Mouse (Mus musculus): ENCODE data around the gene Pomgnt2. TPM values are rescaled to one million over a fixed set of nuclear protein-coding genes. Genes with fewer than 3 reads are reported as not detected.

Gene Pomgnt2
- total RNA-seq, 2 experiments from 2014 or later: 12.1 to 13.1 TPM

DNA sequence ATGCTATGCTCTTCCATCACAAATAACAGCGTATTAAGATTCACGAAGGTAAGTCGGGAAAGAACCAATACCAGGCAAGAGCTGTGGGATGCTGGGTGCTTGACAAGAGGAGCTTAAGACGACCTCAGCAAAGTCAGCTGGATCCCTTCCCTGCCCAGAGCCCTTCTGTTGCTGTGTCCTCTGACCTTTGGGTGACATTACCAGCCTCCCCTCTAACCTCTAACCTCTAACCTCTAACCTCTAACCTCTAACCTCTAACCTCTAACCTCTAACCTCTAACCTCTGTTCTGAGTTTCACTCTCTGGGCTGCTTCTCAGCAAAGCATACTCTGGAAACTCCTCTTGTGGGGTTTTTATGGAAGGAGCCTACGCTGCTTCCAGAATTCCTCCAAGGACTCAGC is 21.2 kb upstream of the Pomgnt2 start:
- no peak for DNase-seq (ENCODE audit: low spot score)
- intact Hi-C loops (cut with DNase I): loop anchor here (1.0 to 5.0 kb wide), 4 partner anchors 180 to 294 kb away; no protein-coding TSS in a partner anchor

DNA sequence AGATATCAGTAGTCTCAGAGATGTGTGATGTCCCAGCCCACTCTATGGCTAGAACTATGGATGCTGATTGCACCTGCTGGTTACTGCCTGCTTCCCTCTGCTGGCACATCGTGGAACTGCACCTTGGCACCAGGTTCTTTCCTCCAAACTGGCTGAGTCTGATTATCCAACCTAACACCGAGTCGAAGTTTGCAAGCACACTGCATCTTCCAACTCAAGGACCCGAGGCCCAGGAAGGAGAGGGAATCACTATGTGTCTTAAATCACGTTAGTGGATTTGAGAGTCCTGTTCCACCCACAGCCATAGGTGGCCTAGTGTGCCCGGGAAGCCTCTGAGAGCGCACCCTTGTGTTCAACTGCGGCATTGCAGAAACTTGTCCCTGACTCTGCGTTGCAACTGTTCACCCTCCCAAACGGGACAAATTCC is 17.3 kb upstream of the Pomgnt2 start:
- DNase-seq (ENCODE audit: low spot score): peak; percentile 37
- intact Hi-C loops (cut with DNase I): no loop called here

DNA sequence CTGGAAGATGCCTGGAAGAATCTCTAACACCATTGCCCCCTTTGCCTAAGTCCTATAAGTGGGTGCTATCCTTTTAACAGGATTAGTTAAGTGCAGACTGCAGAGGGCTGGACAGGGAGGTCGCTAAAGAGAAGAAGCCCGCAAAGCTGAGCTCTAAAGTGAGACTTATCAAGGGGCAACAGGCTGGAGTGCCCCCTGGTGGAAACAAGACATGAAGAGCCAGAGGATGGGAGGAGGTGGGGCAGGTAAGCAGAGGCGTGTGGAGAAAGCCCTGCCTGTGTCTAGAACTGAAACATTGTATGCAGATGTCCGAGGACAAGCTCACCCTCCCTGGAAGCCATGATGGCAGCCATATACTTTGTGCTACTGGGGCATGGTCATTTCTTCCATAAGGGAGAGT is 16.7 kb upstream of the Pomgnt2 start:
- intact Hi-C loops (cut with DNase I): no loop called here
- DNase-seq (ENCODE audit: low spot score): no peak

DNA sequence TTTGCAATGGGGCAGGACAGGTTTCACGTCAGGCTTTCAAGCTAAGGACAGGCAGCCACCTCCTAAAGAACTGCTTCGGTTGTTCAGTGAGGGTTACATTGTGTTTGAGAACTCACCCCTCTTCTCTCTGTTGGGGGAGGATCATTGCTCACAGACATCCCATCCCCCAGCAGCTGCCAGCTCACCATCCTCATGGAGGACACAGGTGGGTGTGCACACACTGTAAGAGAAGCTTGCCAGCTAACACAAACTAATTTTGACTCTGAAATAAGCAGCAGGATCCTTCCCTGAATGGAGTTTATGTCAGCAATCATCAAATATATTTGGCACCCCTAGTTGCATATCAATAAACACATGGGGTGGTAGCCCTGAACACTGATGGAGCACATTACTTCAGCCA is 15.9 kb upstream of the Pomgnt2 start:
- DNase-seq (ENCODE audit: low spot score): no peak
- intact Hi-C loops (cut with DNase I): no loop called here

DNA sequence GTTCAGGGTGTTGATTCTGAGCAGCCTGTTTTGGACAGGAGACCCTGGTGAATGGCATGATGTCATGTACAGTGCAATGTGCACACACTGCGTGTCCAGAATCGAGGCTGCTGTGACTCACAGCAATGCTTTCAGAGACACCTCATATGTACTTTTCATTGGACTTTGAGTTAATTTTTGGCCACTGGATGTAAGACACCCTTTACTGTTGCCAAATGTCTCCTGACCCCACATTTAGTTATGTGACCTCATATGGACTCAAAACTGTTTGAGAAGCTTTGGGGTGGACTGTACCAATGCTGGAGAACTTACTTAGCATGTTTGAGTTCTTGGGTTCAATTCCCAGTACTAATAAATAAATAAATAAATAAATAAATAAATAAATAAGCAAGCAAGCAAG is 13.8 kb upstream of the Pomgnt2 start:
- DNase-seq (ENCODE audit: low spot score): no peak
- intact Hi-C loops (cut with DNase I): no loop called here

DNA sequence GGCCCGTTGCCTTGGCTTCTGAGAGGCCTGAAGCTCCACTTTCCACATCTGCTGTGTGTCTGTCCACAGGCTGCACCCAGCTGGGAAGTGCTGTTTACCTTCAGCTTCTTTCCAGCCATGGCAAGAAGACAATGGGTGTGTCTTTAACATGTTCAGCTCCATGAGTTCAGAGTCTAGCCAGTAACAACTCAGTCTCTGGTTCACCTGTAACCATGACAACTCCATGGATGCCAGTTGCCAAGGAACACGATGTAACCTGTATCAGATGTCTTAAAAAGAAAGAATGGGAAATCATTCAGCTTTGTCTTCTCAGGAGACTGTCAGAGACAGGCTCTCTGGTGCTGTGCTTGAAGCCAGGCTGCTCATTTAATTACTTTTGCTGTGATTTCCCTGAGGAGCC is 12.0 kb upstream of the Pomgnt2 start:
- intact Hi-C loops (cut with DNase I): no loop called here

DNA sequence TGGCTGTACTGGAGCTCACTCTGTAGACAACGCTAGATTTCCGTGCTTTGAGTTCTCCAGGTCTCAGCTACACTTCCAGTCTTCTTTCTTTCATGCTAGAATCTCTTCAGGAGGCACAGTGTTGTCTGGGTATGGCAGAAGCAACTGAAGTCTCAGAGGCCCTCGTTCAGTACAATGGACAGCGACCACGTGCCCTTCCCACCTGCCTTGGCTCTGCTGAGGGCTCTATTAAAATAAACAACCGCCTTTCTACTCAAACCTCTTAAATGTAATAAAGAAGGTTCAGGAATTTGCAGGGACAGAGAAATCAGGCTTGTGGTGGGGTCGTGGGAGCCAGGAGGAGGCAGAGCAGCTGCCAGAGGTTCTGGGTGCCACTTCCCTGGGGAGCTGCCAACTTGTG is 9.7 kb upstream of the Pomgnt2 start:
- DNase-seq (ENCODE audit: low spot score): no peak
- intact Hi-C loops (cut with DNase I): no loop called here

More for the DNA sequence above, 12.0 kb upstream of the Pomgnt2 start:
- DNase-seq (ENCODE audit: low spot score): no peak

DNA sequence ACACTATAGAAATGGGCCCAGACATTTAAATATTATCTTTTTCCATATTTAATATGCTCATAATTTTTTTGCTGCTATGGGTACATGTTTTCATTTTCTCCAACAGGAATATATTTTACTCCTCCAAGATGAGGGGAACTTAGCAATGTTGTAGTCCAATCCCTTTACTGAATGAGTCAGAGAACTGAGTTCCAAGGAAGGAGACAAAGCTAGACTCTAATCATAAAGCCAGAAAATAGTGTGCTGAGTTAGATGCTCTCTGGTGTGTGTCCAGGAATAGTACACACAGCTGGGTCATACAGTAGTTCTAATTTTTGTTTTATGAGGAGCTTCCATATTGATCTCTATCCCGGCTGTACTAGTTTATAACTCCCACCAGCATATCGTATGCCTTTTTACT is 9.3 kb upstream of the Pomgnt2 start:
- intact Hi-C loops (cut with DNase I): no loop called here
- DNase-seq (ENCODE audit: low spot score): no peak

DNA sequence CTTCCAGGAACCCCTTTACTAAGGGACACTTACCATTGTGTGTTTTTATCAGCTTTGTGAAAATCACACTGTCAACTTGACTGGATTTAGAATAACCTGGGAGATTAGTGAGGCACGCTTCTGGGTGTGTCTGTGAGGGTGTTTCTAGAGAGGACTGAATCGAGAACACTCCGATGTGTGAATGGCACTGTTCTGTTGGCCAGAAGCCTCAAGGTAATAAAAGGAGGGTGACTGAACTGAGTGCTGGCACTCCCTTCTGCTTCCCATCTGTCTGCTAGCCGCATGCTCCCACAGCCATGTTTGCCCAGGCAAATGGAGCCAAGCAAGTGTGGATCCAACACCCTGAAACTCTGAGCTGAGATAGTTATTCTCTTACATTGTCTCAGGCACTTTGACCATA is 1.1 kb upstream of the Pomgnt2 start:
- intact Hi-C loops (cut with DNase I): no loop called here
- DNase-seq (ENCODE audit: low spot score): no peak

DNA sequence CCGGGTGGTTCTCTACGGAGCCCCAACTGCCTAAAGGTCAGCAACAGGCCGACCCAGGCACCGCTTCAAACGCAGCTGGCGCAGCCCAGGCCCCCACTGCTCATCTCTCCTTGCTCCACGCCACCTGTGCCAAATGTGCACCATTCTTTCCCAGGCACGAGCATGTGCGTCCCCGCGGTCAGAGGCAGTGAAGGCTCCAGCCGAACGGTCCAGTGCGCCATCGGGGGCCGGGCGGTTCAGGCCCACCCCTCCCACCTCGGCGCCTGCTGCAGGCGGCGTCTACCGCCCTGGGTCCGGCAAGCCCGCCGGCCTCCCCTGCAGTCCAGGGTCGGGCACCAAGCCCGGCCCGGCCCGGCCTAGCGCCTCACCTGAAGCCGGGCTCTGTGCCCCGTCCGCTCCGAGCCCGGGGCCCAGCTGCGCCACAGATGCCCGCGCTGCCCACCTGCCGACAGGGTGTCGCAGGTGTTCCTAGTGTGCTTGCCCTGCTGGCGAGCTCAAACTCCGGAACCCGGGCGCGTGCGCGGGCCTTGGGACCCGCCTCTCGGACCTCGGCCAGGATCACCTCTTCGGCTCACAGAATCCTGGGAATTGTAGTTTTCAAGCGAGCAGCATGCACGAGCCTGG is 1.3 kb downstream of the Pomgnt2 start:
- peak; percentile 70 for DNase-seq (ENCODE audit: low spot score)
- intact Hi-C loops (cut with DNase I): no loop called here

DNA sequence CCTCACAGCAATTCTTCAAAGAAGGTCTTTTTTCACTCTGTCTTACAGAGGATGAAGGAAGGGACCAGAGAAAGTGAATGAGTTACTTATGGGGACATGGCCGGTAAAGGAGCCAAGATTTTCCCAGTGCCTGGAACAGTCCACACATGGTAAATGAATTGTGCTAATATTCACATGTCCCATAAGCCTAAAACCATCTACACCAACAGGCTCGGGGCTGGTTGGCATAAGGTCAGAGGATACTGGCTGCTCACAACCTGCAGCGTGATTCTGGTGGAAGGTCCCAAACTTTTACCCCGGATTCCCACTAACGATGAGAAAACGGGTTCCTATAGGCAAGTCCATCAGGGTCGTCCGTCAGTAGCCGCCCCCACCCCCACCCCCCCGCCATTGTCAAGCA is 1.8 kb downstream of the Pomgnt2 start:
- no peak for DNase-seq (ENCODE audit: low spot score)
- intact Hi-C loops (cut with DNase I): no loop called here

DNA sequence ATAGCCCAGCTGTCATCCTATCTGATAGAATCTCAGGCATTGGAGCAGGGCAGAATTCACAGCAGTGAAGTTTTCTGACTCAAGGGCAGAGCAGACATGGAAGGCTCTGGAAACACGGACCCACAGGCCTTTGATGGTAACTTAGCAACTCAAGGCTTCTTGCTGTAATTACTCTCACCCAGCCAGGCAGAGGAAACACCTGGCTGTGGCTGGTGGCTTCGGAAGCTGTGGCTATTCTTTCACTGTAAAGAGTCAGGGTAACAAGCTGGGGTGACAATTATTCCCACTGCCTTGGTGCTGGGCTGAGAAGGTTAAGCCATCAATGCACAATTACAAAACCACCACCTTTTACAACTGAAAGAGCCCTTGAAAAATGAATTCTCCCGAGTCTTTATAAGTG is 3.9 kb downstream of the Pomgnt2 start:
- DNase-seq (ENCODE audit: low spot score): no peak
- intact Hi-C loops (cut with DNase I): no loop called here

DNA sequence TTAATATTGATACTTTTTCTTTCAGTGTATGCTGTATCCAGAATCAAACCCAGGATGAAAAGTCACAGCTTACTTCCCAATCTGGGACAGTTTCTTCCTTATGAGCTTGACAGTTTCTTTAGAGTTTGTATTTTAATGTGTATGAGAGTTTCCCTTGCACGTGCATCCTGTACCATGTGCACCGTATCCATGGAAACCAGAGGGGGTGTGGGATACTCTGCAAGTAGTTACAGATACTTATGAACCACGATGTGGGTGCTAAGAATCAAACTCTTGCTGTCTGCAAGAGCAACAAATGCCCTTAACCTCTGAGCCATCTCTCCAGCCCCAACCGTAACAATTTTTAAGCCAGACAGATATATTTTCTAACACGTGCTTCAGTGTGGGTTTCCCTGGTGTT is 5.9 kb downstream of the Pomgnt2 start:
- DNase-seq (ENCODE audit: low spot score): no peak
- intact Hi-C loops (cut with DNase I): no loop called here

DNA sequence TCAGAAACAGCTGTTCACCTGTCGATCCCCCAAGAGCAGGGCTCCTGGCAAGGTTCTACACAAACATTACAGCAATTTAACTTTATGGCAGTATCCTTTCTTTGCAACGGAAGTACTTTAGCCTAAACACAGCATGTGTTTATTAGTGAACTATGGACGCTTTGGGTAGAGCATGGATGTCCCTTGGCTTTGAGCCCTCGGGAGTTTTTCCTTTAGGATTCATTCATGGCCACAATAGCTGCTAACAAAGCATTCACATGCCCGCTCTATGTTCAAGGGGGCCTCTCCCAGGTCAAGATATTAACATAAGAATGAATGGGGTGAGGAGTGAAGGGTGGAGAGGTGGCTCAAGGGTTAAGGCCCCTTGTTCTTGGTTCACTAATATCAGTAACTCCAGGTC is 7.4 kb downstream of the Pomgnt2 start:
- no peak for DNase-seq (ENCODE audit: low spot score)
- intact Hi-C loops (cut with DNase I): loop anchor here (5.0 kb wide), 2 partner anchors 112 to 142 kb away; no protein-coding TSS in a partner anchor

DNA sequence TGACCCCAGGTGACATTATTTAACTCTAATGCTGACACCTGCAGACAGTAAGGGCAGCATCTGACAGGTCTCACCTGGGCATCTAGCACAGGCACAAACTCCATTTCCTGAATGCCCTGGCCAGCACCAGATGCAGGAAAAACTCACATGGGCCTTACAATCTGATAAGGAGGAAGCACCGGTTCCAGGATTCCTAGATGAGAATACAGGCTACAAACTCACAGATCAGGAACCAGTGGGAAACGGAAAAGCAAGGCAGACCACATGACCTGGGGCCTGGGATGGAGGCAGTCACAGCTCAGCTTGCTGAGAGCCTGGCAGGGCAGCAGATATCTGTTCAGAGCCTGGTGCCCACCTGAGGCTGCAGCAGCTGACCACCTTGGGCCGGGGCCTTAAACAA is 8.0 kb downstream of the Pomgnt2 start:
- DNase-seq (ENCODE audit: low spot score): no peak
- intact Hi-C loops (cut with DNase I): loop anchor here (5.0 kb wide), 2 partner anchors 112 to 142 kb away; no protein-coding TSS in a partner anchor

DNA sequence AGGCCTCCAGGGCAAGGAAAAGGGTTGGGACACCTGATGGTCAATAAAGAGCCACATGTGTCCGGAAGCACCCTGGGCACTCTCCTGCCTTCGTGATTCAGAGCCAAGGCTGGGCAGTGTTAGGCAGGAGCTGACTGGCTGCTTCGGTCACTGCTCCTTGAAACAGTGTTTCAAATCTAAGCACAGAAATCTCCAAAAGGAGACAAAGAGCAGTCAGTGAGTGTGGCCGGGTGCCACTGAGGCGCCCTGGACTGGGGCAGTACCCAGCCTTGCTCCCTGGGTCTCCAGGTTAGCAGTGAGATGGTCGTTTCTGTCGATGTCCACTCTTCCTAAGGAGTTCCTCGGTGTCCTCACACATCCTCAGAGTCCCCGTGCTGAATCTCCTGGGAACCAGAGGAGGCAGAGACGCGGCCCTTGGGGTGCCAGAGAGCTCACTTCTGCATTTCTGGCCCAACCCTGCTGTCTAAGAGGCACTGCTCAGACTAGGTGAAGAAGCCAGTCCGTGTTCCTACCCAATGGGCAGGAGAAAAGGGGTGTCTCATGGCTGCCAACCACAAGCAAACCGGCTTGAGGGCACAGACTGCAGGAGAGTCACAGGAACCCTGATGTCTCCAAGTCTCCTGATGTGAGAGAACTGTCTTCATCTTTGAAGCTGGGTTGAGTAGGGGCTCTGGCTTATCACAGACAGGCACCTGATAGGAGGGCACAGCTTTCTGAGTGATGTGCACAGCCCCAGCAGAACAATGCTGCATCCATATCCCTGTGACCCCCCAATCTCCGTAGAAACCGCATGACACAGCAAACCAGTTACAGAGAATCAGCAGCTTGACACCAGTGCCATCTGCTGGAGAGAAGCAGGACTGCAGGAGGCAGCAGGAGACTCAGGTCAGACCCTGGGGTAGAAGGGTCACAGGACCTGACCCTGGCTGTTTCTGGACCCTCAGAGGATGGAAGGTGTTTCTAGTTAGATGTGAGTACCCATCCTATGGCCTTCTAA is 12.1 kb downstream of the Pomgnt2 start:
- peak; percentile 28 for DNase-seq (ENCODE audit: low spot score)
- intact Hi-C loops (cut with DNase I): loop anchor here (1.0 to 5.0 kb wide), 3 partner anchors 37 to 137 kb away; no protein-coding TSS in a partner anchor

DNA sequence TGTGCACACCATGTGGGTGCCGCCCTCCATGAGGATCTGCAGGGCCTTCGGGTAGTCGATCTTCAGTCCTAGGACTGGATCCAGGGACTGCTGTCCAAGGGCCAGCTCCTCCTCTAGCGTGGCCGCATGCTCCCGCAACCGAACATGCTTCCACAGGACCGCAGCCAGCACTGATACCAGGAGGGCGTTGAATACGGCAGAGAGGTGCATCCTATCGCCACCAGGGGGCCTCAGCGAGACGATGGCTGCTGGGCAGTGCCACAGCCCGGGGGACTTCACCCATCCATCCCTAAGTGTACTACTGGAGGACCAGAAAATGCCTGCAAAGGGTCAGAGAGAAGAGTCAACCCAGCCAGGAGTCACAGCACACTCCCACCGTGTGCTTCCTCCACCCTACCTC is 13.4 kb downstream of the Pomgnt2 start:
- intact Hi-C loops (cut with DNase I): no loop called here
- DNase-seq (ENCODE audit: low spot score): no peak

DNA sequence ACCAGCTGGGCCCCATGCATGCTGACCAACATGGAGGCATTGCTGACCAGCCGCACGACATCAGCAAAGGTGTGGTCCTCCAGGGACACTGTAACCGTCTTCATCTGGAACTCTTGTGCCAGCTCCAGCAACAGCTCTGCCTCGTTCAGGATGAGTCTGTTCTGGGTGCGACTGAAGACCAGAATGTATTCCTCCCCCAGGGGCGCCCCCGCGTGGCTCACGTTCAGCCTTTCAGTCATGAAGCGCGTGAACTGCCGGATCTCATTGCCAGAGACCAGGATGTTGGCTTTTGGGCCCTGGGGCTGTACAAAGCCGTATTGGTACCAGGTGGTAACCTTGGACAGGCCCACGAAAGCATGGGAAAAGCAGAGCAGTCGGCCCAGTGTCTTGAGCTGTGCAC is 14.2 kb downstream of the Pomgnt2 start:
- intact Hi-C loops (cut with DNase I): no loop called here
- DNase-seq (ENCODE audit: low spot score): no peak

DNA sequence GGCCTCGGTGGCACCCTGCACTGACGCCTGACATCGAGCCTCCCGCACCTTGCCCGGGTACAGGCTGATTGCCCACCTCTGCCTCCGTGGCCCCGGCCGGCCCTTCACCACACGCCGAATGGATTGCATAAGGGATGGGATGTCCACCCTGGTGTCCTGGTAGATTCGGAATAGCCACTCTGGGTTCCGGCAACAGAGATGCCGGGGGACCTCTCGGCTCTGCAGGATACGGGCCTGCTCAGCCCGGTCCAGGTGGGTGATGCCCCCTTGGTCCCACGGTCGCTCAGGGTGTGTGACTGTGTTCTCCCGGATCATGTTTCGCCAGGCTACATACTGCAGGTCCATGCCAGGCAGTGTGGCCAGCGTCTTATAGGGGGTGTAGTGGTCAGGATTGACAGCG is 14.7 kb downstream of the Pomgnt2 start:
- no peak for DNase-seq (ENCODE audit: low spot score)
- intact Hi-C loops (cut with DNase I): no loop called here

DNA sequence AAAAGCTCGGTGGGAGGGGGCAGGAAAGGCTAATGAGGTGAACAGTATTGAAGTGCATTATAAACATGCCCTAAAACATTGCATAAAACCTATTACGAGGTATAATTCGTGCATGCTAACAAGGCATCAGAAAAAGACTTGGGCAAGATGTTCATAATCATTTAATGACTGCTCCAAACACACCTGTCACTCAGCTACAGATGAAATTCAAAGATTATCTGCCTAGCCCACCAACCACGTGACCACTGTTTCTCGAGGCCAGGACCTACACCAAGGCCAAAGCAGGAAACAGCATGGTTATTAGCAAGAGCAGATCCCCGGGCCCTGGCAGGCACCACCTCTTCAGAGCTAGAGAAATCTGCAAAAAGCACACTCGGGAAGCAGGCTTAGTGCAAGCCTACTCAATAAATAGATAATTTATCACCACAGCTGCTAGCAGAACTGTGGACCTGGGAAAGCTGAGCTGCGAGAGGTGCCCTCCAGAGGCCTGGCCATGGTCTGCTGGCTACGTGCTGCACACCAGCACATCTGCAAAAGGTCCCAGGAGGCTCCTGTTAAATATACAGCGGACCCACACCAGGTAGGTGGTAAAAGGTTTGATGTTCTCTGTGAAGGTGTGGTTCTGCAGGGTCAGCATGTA is 15.3 kb downstream of the Pomgnt2 start:
- no peak for DNase-seq (ENCODE audit: low spot score)
- intact Hi-C loops (cut with DNase I): no loop called here

DNA sequence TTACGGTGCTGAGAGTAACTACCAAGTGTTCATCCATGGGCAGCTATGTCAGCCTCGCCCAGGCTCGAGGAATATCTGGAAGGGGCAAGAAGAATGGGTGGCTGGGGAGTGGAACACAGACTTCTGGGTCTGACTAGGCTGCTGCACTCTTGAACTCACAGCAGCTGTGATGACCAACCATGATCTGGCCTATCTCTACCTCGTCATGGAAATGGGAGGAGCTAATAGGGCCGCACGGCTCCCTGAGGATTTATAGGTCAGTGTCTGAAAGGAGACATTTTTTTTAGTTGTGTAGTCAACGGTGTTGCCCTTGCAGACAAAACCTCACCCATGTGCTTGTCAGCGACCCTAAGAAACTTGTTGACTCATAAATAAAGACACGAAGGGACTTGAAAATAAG is 15.9 kb downstream of the Pomgnt2 start:
- DNase-seq (ENCODE audit: low spot score): no peak
- intact Hi-C loops (cut with DNase I): no loop called here

All from heart, postnatal 25 days (tissue).